Mouse (Mus musculus) intestine, postnatal 0 days (tissue): ENCODE measurements around the gene B020031M17Rik. TPM values are rescaled to one million over a fixed set of nuclear protein-coding genes. Genes with fewer than 3 reads are reported as not detected.
"Not testable (repeated sequence)": the region's sequence is repeated elsewhere in the genome, so short reads cannot be mapped to it uniquely, and the experiment has no call there.

Source experiments
- ATAC-seq: fragments of 200-750 bp; cut with Nextera tagmentation; 2 replicates; pipeline ENCODE4 v1.8.0; 2017; ENCODE audit warnings: mild to moderate bottlenecking, moderate TSS enrichment, moderate library complexity
- H3K27ac ChIP-seq: fragments of 300-500 bp; sonication (generic); 2 replicates; pipeline ENCODE4 v1.5.1; 2014; ENCODE audit warnings: mild to moderate bottlenecking, low read depth, low read length, moderate library complexity
- H3K27me3 ChIP-seq: fragments of 300-500 bp; sonication (generic); replicated peaks from 2 replicates; pipeline ENCODE4 v1.6.1; 2014; ENCODE audit warnings: low read length, mixed read lengths; ENCODE audit not compliant: control insufficient read depth, insufficient read depth
- H3K36me3 ChIP-seq: fragments of 300-500 bp; sonication (generic); 2 replicates; pipeline ENCODE4 v1.6.1; 2014; ENCODE audit warnings: mild to moderate bottlenecking, moderate library complexity; ENCODE audit not compliant: control insufficient read depth, insufficient read depth
- H3K4me1 ChIP-seq: fragments of 300-500 bp; sonication (generic); replicated peaks from 2 replicates; pipeline ENCODE4 v1.6.1; 2014; ENCODE audit warnings: antibody characterized with exemption, low read length, mixed read lengths; ENCODE audit not compliant: control insufficient read depth, insufficient read depth
- H3K4me2 ChIP-seq: fragments of 300-500 bp; sonication (generic); replicated peaks from 2 replicates; pipeline ENCODE4 v1.6.1; 2014; ENCODE audit warnings: low read depth, mild to moderate bottlenecking, moderate library complexity
- H3K4me3 ChIP-seq: fragments of 300-500 bp; sonication (generic); 2 replicates; pipeline ENCODE4 v1.5.1; 2014; ENCODE audit warnings: low read depth, low read length
- H3K9ac ChIP-seq: fragments of 300-500 bp; sonication (generic); 2 replicates; pipeline ENCODE4 v1.6.1; 2014; ENCODE audit warnings: mild to moderate bottlenecking, low read depth, low read length
- H3K9me3 ChIP-seq: fragments of 300-500 bp; sonication (generic); 2 replicates; pipeline ENCODE4 v1.6.1; 2016; ENCODE audit warnings: mixed run types; ENCODE audit not compliant: control insufficient read depth
- WGBS: fragments of 180-500 bp; shearing (Covaris S2); extraction: QIAGEN DNeasy Blood & Tissue Kit; methylation state at CpG from one replicate; pipeline ENCODE4 v1.1.7; 2014; 5-methylcytosine and 5-hydroxymethylcytosine counted together
- polyA plus RNA-seq: library from polyadenylated mRNA; unstranded; fragments of >200 nt; fragmentation: Nextera tagmentation; extraction: Ambion mirVana; gene quantifications from 2 replicates; pipeline ENCODE4 v1.2.1, GENCODE M21; 2015

The B020031M17Rik gene
- not detected in 2 replicates for polyA plus RNA-seq

- H3K9me3 ChIP-seq, H3K27ac ChIP-seq, H3K4me1 ChIP-seq, H3K4me2 ChIP-seq, H3K9ac ChIP-seq, H3K4me3 ChIP-seq, H3K27me3 ChIP-seq, ATAC-seq, H3K36me3 ChIP-seq: not testable (repeated sequence)
- 62% methylated on average over 3 of the region's 6 CpGs for WGBS
Measured at GRCm38 (mm10) chr13:119950706-119951105, at the start of gene B020031M17Rik. Gene B020031M17Rik, minus strand, starts transcription at chr13:119950806.

DNA sequence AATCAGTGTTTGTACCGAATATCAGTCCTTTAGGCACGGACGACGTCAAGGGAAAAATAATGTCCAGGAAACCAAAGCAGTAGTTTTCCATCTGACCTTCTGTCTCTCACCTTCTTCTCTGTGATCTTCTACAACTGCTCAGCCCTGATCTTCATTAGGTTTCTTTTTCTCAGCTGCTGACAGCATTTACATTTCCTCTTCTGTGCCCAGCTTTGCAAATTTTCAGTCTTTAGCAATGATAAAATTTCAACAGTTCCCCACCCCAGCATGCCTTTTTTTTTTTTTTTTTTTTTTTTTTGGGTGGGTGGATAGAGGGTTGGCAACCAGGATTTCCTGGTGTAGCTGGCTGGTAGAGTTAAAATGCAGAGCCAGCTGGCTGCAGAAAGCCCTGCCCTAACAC, 48.6 kb upstream of the B020031M17Rik start:
- not testable (repeated sequence) for H3K4me1 ChIP-seq, H3K27me3 ChIP-seq, H3K9me3 ChIP-seq, H3K27ac ChIP-seq, H3K4me3 ChIP-seq, H3K36me3 ChIP-seq, H3K9ac ChIP-seq, H3K4me2 ChIP-seq, ATAC-seq
- WGBS = no CpG with 5 or more reads among the region's 4 CpGs

DNA sequence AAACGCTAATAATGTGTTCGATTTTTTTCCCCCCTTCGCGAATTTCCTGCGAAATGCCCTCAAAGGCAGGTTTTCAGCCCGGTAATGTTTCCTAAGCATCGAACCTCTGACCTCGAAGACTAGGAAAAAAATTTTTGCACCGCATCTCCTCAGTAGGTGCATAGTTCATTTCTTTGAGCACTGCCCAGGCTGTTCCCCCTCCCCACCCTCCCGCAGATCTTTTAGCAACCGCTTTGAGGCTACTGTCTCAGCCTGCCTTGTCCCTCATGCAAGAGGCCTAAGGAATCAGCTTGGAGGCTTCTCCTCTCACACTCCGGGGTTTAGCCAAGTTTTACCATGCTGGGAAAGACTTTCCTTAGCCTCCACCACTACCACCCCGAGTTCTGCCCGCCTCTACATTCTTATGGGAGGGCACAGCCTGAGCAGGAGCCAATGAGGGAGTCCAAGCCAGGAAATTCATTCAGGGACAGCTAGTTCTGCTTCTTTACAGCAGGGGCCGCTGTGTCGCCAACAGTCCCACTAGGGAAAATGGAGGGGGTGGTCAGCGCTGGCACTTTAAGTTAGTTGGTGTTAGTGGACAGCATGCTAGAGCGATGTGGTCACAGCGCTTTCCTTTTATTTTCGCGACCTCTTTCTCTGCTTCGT, 48.0 kb upstream of the B020031M17Rik start:
- H3K4me3 ChIP-seq, H3K27me3 ChIP-seq, ATAC-seq, H3K36me3 ChIP-seq, H3K27ac ChIP-seq, H3K4me2 ChIP-seq, H3K9me3 ChIP-seq, H3K9ac ChIP-seq, H3K4me1 ChIP-seq: not testable (repeated sequence)
- WGBS = no CpG with 5 or more reads among the region's 22 CpGs

DNA sequence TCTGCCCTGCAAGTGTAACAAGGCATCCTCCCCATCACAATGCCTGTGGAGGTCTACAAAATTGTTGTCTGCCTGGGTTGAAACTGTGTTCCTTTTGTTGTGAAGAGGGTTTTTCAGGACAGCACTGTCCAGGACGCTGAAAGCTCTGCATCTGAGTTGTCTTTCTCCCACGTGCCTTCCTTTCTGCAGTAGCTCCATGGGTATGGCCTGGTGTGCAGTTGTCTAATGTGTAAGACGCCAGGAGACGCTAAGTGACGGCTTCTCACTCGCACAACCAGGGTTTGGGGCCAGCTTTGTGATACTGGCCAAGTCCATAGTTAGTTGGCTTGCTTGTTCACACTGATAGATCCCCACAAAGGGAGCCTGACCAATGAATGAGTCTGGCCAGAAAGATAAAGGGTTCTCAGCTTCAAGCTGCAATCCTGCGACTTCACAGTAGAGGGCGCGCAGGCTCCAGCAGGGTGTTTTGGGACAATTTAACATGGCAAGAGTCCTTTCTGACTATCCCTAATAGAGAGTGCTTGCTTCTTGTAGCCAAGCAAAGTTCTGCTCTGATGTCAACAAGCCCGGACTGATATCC, 41.4 kb upstream of the B020031M17Rik start:
- WGBS = no CpG with 5 or more reads among the region's 10 CpGs
- H3K4me3 ChIP-seq, H3K36me3 ChIP-seq, H3K4me1 ChIP-seq, H3K27ac ChIP-seq, ATAC-seq, H3K27me3 ChIP-seq, H3K9ac ChIP-seq, H3K9me3 ChIP-seq, H3K4me2 ChIP-seq: not testable (repeated sequence)

DNA sequence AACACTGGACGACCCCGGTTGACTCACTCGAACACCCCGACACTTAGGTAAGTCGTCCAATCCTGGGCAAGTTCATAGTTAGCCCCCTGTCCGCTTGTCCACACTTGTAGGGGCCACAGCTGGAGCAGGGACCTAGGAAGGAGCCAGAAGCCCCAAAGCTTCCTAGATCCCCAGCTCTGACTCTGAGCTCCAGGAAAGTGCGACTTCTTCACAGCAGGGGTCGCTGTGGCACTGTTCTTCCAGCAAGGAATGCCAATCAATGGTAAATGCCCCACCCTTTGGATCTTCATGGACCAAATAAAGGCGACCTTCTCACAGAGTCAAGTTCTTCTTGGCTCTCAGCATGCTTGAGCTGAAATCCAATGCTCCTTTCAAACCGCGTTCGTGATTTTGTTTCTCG, 40.7 kb upstream of the B020031M17Rik start:
- H3K36me3 ChIP-seq, H3K9ac ChIP-seq, H3K9me3 ChIP-seq, H3K4me3 ChIP-seq, ATAC-seq, H3K4me2 ChIP-seq, H3K27ac ChIP-seq, H3K27me3 ChIP-seq, H3K4me1 ChIP-seq: not testable (repeated sequence)
- no CpG with 5 or more reads among the region's 13 CpGs for WGBS

- ATAC-seq, H3K4me1 ChIP-seq, H3K36me3 ChIP-seq, H3K9me3 ChIP-seq, H3K27me3 ChIP-seq, H3K9ac ChIP-seq, H3K27ac ChIP-seq, H3K4me2 ChIP-seq, H3K4me3 ChIP-seq: not testable (repeated sequence)
- WGBS = no CpG with 5 or more reads among the region's 13 CpGs
Measured at GRCm38 (mm10) chr13:119969163-119969562, 18.6 kb upstream of the B020031M17Rik start.

DNA sequence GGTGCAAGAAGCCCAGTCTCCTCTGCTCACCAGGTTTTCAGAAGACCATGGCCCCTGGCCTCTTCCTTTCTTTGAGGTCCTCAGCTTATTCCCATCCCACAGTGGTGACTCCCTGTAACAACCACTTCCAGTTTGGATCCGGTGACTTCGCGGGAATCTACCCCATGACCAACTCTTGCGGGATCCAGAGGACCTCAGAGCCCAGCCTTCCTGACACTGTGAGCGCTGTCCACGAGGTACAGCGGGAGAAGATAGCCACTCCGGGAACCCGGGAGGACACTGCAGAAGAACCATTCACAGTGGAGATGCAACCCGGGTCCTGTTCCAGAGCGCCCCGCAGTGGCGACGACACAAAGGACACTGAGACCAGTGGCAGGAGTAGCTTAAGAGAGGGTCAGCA, 17.6 kb upstream of the B020031M17Rik start:
- H3K27me3 ChIP-seq, H3K4me3 ChIP-seq, H3K9ac ChIP-seq, H3K9me3 ChIP-seq, H3K27ac ChIP-seq, H3K4me1 ChIP-seq, H3K36me3 ChIP-seq, H3K4me2 ChIP-seq, ATAC-seq: not testable (repeated sequence)
- WGBS = no CpG with 5 or more reads among the region's 14 CpGs

DNA sequence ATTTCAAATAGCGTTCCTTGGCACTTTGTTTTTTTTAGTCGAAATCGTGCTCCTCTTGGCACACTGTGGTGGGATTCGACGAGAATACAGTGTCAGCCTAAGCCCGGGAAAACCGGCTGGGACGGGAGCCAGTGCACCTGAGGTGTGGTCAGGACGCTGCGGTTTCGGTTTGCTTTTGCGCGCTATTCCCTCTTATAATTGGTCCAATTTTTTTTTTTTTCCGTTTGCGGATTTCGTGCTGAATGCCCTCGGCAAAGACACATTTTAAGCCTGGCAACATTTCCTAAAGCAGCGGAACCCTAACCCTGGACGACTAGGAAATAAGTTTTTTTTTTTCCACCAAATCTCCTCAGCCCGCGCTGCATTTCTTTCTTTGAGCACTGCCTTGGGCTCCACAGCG, 15.4 kb upstream of the B020031M17Rik start:
- not testable (repeated sequence) for H3K27me3 ChIP-seq, H3K9ac ChIP-seq, H3K9me3 ChIP-seq, H3K27ac ChIP-seq, ATAC-seq, H3K36me3 ChIP-seq, H3K4me1 ChIP-seq
- Histone ChIP-seq H3K4me2 (peak overlapping the region; percentile 51), H3K4me3 (peak overlapping the region; percentile 32)
- WGBS = under 1% methylated on average over 19 of the region's 22 CpGs

- H3K4me2 ChIP-seq = peak overlapping the region; percentile 51
- H3K27me3 ChIP-seq, H3K36me3 ChIP-seq, H3K9ac ChIP-seq, H3K4me1 ChIP-seq, H3K27ac ChIP-seq, H3K9me3 ChIP-seq: not testable (repeated sequence)
- H3K4me3 ChIP-seq = peak overlapping the region; percentile 32
- WGBS = 0% methylated on average over 15 of the region's 34 CpGs
- ATAC-seq = peak; percentile 40; the same call in 1 of the 2 replicates
Measured at GRCm38 (mm10) chr13:119965302-119965952, 14.8 kb upstream of the B020031M17Rik start.
